In genomic region chr2:91399727-91400126, GRCm38 (mm10) we compare ENCODE assay signal across 15 mouse cellular contexts. TPM values are rescaled to one million over a fixed set of nuclear protein-coding genes. Genes with fewer than 3 reads are reported as not detected.
A peak's percentile ranks its signal among the peaks of the same experiment; 100 is the strongest.
DNase-seq lines count a peak whose midpoint lies in the region; ATAC-seq and TF ChIP-seq lines count a peak whose summit lies in the region.
"Had no signal": no experiment of that assay in that cellular context is flagged by ENCODE, and none has a peak within 500 bp of the region (broad histone marks: within the 10 kb centered on the region; RNA-seq: fewer than 3 reads in every experiment).

No protein-coding gene starts in this region.

- H3K4me2 ChIP-seq in forebrain, embryonic 15.5 days (replicated peaks), result no peak overlapping the region
- H3K4me2 ChIP-seq in midbrain, embryonic 12.5 days (replicated peaks), result no peak overlapping the region
- H3K4me2 ChIP-seq: heart, embryonic 15.5 days; lung, embryonic 14.5 days had no signal

- peaks cover 16% of the 10 kb centered on the region for H3K4me1 ChIP-seq in forebrain, embryonic 15.5 days
- H3K4me1 ChIP-seq in midbrain, embryonic 12.5 days, result peaks cover 25% of the 10 kb centered on the region
- no peaks in the 10 kb centered on the region; the same call in 1 of the 2 replicates for H3K4me1 ChIP-seq in heart, adult 2 months (ENCODE audit: control insufficient read depth, insufficient read depth, low read length)
- H3K4me1 ChIP-seq: heart, embryonic 15.5 days had no signal

- no peak overlapping the region for H3K9ac ChIP-seq in forebrain, embryonic 15.5 days (replicated peaks)
- H3K9ac ChIP-seq in midbrain, embryonic 12.5 days (replicated peaks), result no peak overlapping the region
- H3K9ac ChIP-seq in heart, adult 2 months (ENCODE audit: low read depth, low read length), result no peak overlapping the region
- H3K9ac ChIP-seq: heart, embryonic 15.5 days; lung, embryonic 14.5 days had no signal

- TF ChIP-seq EP300 in heart, adult 2 months (IDR thresholded peaks at IDR 0.05; ENCODE audit: insufficient read depth, low read depth, low read length), result no peak

- DNase-seq in frontal cortex, postnatal 25 days (ENCODE audit: low spot score in 2 of 2), result no peak
- peak; percentile 60 for DNase-seq in brain, adult 2 months (ENCODE audit: low read depth, low spot score)
- no peak for DNase-seq in heart, adult 2 months
- DNase-seq in layer of hippocampus, adult 11-12 months (ENCODE audit: low spot score), result no peak
- DNase-seq in spleen, postnatal 4 days (ENCODE audit: low spot score in 2 of 2), result no peak
- DNase-seq: adrenal gland, postnatal 10 days; cerebellum, postnatal 10 days; kidney, adult 8-10 months; left cerebral cortex, postnatal 4 days; lung, embryonic 14.5 days had no signal

- intact Hi-C loops in heart, adult 2 months (cut with DNase I), result no loop called here

- no peak for TF ChIP-seq POLR2A in heart, adult 2 months (IDR thresholded peaks at IDR 0.05; ENCODE audit: insufficient read depth, low read depth, low read length)

- no peaks in the 10 kb centered on the region for H3K79me2 ChIP-seq in heart, adult 2 months (replicated peaks; ENCODE audit: control insufficient read depth, insufficient read depth, low read length)

- H3K27ac ChIP-seq in forebrain, embryonic 15.5 days (replicated peaks), result peak overlapping the region; percentile 80
- peak overlapping the region; percentile 75 for H3K27ac ChIP-seq in midbrain, embryonic 12.5 days (replicated peaks)
- H3K27ac ChIP-seq in heart, adult 2 months, result no peak overlapping the region
- H3K27ac ChIP-seq: heart, embryonic 15.5 days had no signal

- no peak for TF ChIP-seq CTCF in heart, adult 2 months (IDR thresholded peaks at IDR 0.05)

- ATAC-seq in frontal cortex, adult (ENCODE audit: low TSS enrichment), result peak; percentile 85; the same call in 1 of the 2 replicates
- peak; percentile 87 for ATAC-seq in forebrain, embryonic 15.5 days (replicated peaks)
- ATAC-seq in midbrain, embryonic 12.5 days (ENCODE audit: low FRiP score, low read depth), result peak; percentile 83

- no peaks in the 10 kb centered on the region for H3K9me3 ChIP-seq in forebrain, embryonic 15.5 days
- H3K9me3 ChIP-seq in midbrain, embryonic 12.5 days, result no peaks in the 10 kb centered on the region
- H3K9me3 ChIP-seq: G1E; heart, embryonic 15.5 days had no signal

- no peaks in the 10 kb centered on the region for H3K27me3 ChIP-seq in forebrain, embryonic 15.5 days
- no peaks in the 10 kb centered on the region for H3K27me3 ChIP-seq in midbrain, embryonic 12.5 days
- H3K27me3 ChIP-seq in heart, adult 2 months (ENCODE audit: control insufficient read depth, insufficient read depth, low read length), result no peaks in the 10 kb centered on the region
- H3K27me3 ChIP-seq: heart, embryonic 15.5 days had no signal

- 3% methylated on average over 2 of the region's 2 CpGs for WGBS in forebrain, embryonic 15.5 days
- WGBS in midbrain, embryonic 12.5 days, result 4% methylated on average over 2 of the region's 2 CpGs
- 77% methylated on average over 2 of the region's 2 CpGs for WGBS in heart, adult 2 months

- H3K4me3 ChIP-seq in forebrain, embryonic 15.5 days, result no peak overlapping the region
- no peak overlapping the region for H3K4me3 ChIP-seq in midbrain, embryonic 12.5 days
- H3K4me3 ChIP-seq in heart, adult 2 months, result no peak overlapping the region
- H3K4me3 ChIP-seq: heart, embryonic 15.5 days had no signal

- no peaks in the 10 kb centered on the region for H3K36me3 ChIP-seq in forebrain, embryonic 15.5 days
- H3K36me3 ChIP-seq in midbrain, embryonic 12.5 days, result no peaks in the 10 kb centered on the region
- H3K36me3 ChIP-seq in heart, adult 2 months (ENCODE audit: control insufficient read depth, insufficient read depth, low read length), result no peaks in the 10 kb centered on the region
- H3K36me3 ChIP-seq: G1E; heart, embryonic 15.5 days had no signal

RNA-seq across cellular contexts. Expression of gene 1110051M20Rik, which starts 44.8 kb away (rescaled TPM):
- polyA plus RNA-seq in forebrain, embryonic 15.5 days (2015; fragmentation: Nextera tagmentation; extraction: Ambion mirVana), result 159 and 168 TPM in 2 replicates
- 113 and 117 TPM in 2 replicates for polyA plus RNA-seq in midbrain, embryonic 12.5 days (2016; fragmentation: Nextera tagmentation; extraction: Ambion mirVana)
- 10 to 100 TPM in 1 of 2 experiments, 1 to 10 TPM in 1; 8.4 to 13.2 TPM for total RNA-seq in heart, adult 2 months (2021)
- polyA plus RNA-seq in heart, adult 2 months (2012; rRNA removed), result 14.7 and 18.4 TPM in 2 replicates

RNA-seq across cellular contexts. Expression of gene Lrp4, which starts 57.6 kb away (rescaled TPM):
- polyA plus RNA-seq in forebrain, embryonic 15.5 days (2015; fragmentation: Nextera tagmentation; extraction: Ambion mirVana), result 6.0 and 6.8 TPM in 2 replicates
- polyA plus RNA-seq in midbrain, embryonic 12.5 days (2016; fragmentation: Nextera tagmentation; extraction: Ambion mirVana), result 8.5 and 9.8 TPM in 2 replicates
- 10 to 100 TPM; 10.6 to 12.3 TPM for total RNA-seq in heart, adult 2 months (2021)
- polyA plus RNA-seq in heart, adult 2 months (2012; rRNA removed), result 3.8 and 6.7 TPM in 2 replicates
- polyA plus RNA-seq: G1E had no signal
